Mouse (Mus musculus) CH12.LX (cell line): ENCODE data around the gene Tmem259. TPM values are rescaled to one million over a fixed set of nuclear protein-coding genes. Genes with fewer than 3 reads are reported as not detected.

Experiments used
- DNase-seq: peaks from one replicate; pipeline ENCODE4 v3.0.0-alpha.2; 2013; ENCODE audit errors: extremely low read depth
- H3K27ac ChIP-seq: 2 replicates; pipeline ENCODE4 v1.5.1; 2012; ENCODE audit warnings: low read depth, mild to moderate bottlenecking, control low read depth, moderate library complexity; ENCODE audit not compliant: insufficient read depth
- H3K27me3 ChIP-seq: replicated peaks from 2 replicates; pipeline ENCODE3; 2012; ENCODE audit warnings: inconsistent platforms
- H3K36me3 ChIP-seq, 2 experiments: replicated peaks in 1 of 2; 2 replicates each; pipeline versions ENCODE3 to v1.6.1; 2012; ENCODE audit warnings: inconsistent platforms in 1 of 2, low read length in 1 of 2, mild to moderate bottlenecking in 1 of 2, mixed read lengths in 1 of 2, moderate library complexity in 1 of 2; ENCODE audit not compliant: control insufficient read depth in 1 of 2, insufficient read depth in 1 of 2
- H3K4me1 ChIP-seq, 2 experiments: 2 replicates each; pipeline ENCODE4 v1.6.1; 2012; ENCODE audit warnings: inconsistent platforms in 1 of 2, moderate library complexity in 1 of 2; ENCODE audit not compliant: insufficient read depth in 2 of 2, control insufficient read depth in 1 of 2
- H3K4me2 ChIP-seq: 2 replicates; pipeline ENCODE4 v1.6.1; 2012; ENCODE audit warnings: low read depth, mild to moderate bottlenecking, control low read depth; ENCODE audit not compliant: poor library complexity, insufficient read depth, severe bottlenecking
- H3K4me3 ChIP-seq, 3 experiments: fragments of 150-350 bp in 1 of 3; sonication (generic) in 1 of 3; replicated peaks in 1 of 3; 2 replicates each; pipeline versions ENCODE3 to v1.5.1; 2011 to 2012; ENCODE audit warnings: low read depth in 2 of 3, low read length in 2 of 3, mild to moderate bottlenecking in 2 of 3, moderate library complexity in 2 of 3, control low read depth in 1 of 3, improper control_type of control experiment in 1 of 3, inconsistent platforms in 1 of 3, mixed read lengths in 1 of 3; ENCODE audit not compliant: poor library complexity in 1 of 3
- H3K79me2 ChIP-seq: replicated peaks from 2 replicates; pipeline ENCODE4 v1.6.1; 2012; ENCODE audit warnings: mild to moderate bottlenecking, moderate library complexity; ENCODE audit not compliant: control insufficient read depth, poor library complexity, insufficient read depth, severe bottlenecking; ENCODE audit errors: extremely low read depth
- H3K9ac ChIP-seq: 2 replicates; pipeline ENCODE4 v1.6.1; 2012; ENCODE audit warnings: low read depth, mild to moderate bottlenecking, control low read depth, moderate library complexity; ENCODE audit not compliant: insufficient read depth
- H3K9me3 ChIP-seq: replicated peaks from 2 replicates; pipeline ENCODE3; 2012; ENCODE audit warnings: low read length, inconsistent platforms, mixed read lengths
- BHLHE40 ChIP-seq: IDR thresholded peaks from 2 replicates; pipeline ENCODE4 v1.6.1; 2011; ENCODE audit warnings: mild to moderate bottlenecking, low read depth, low read length, improper control_type of control experiment
- ELF1 ChIP-seq: IDR thresholded peaks from 2 replicates; pipeline ENCODE4 v1.6.1; 2014; ENCODE audit warnings: low read depth, mild to moderate bottlenecking, inconsistent platforms, low read length, improper control_type of control experiment
- EP300 ChIP-seq: IDR thresholded peaks from 2 replicates; pipeline ENCODE4 v1.6.1; 2011; ENCODE audit warnings: low read length, improper control_type of control experiment
- GABPA ChIP-seq: IDR thresholded peaks from 2 replicates; pipeline ENCODE4 v1.6.1; 2012; ENCODE audit warnings: low read depth, low read length, improper control_type of control experiment, inconsistent platforms; ENCODE audit not compliant: insufficient replicate concordance
- JUND ChIP-seq: conservative IDR thresholded peaks from 2 replicates; pipeline ENCODE4 v1.6.1; 2011; ENCODE audit warnings: low read depth, low read length, improper control_type of control experiment
- KAT2A ChIP-seq: IDR thresholded peaks from 2 replicates; pipeline ENCODE4 v1.6.1; 2012; ENCODE audit warnings: low read length, improper control_type of control experiment, inconsistent platforms; ENCODE audit not compliant: insufficient replicate concordance
- MAFK ChIP-seq: IDR thresholded peaks from 2 replicates; pipeline ENCODE4 v1.6.1; 2011; ENCODE audit warnings: low read length, improper control_type of control experiment; ENCODE audit not compliant: insufficient replicate concordance
- MAX ChIP-seq: IDR thresholded peaks from 2 replicates; pipeline ENCODE4 v1.6.1; 2011; ENCODE audit warnings: low read length, improper control_type of control experiment
- MAZ ChIP-seq: IDR thresholded peaks from 2 replicates; pipeline ENCODE4 v1.6.1; 2012; ENCODE audit warnings: low read depth, mild to moderate bottlenecking, inconsistent platforms, low read length, improper control_type of control experiment, moderate library complexity
- MXI1 ChIP-seq: IDR thresholded peaks from 2 replicates; pipeline ENCODE4 v1.6.1; 2011; ENCODE audit warnings: mild to moderate bottlenecking, low read depth, low read length, improper control_type of control experiment
- NELFE ChIP-seq: IDR thresholded peaks from 2 replicates; pipeline ENCODE4 v1.6.1; 2011; ENCODE audit warnings: low read depth, low read length, improper control_type of control experiment
- PAX5 ChIP-seq: IDR thresholded peaks from 2 replicates; pipeline ENCODE4 v1.6.1; 2012; ENCODE audit warnings: low read length, inconsistent platforms, mixed read lengths
- POLR2A ChIP-seq: IDR thresholded peaks from 2 replicates; pipeline ENCODE4 v1.6.1; 2011; ENCODE audit warnings: low read depth, mild to moderate bottlenecking, improper control_type of control experiment, low read length
- POLR2AphosphoS2 ChIP-seq: IDR thresholded peaks from 2 replicates; pipeline ENCODE4 v1.6.1; 2011; ENCODE audit warnings: low read depth, low read length, improper control_type of control experiment
- RAD21 ChIP-seq: IDR thresholded peaks from 2 replicates; pipeline ENCODE4 v1.6.1; 2011; ENCODE audit warnings: low read depth, mild to moderate bottlenecking, low read length, improper control_type of control experiment, moderate library complexity
- RCOR1 ChIP-seq: conservative IDR thresholded peaks from 2 replicates; pipeline ENCODE4 v1.6.1; 2012; ENCODE audit warnings: low read depth, mild to moderate bottlenecking, inconsistent platforms, low read length, improper control_type of control experiment
- SMC3 ChIP-seq: IDR thresholded peaks from 2 replicates; pipeline ENCODE4 v1.6.1; 2011; ENCODE audit warnings: low read depth, low read length, improper control_type of control experiment
- TBP ChIP-seq: conservative IDR thresholded peaks from 2 replicates; pipeline ENCODE4 v1.6.1; 2011; ENCODE audit warnings: low read depth, low read length, improper control_type of control experiment
- TCF12 ChIP-seq: IDR thresholded peaks from 2 replicates; pipeline ENCODE4 v1.6.1; 2014; ENCODE audit warnings: low read depth, mild to moderate bottlenecking, inconsistent platforms, low read length, improper control_type of control experiment
- UBTF ChIP-seq: IDR thresholded peaks from 2 replicates; pipeline ENCODE4 v1.6.1; 2012; ENCODE audit warnings: low read depth, mild to moderate bottlenecking, inconsistent platforms, low read length, improper control_type of control experiment, moderate library complexity
- USF1 ChIP-seq: IDR thresholded peaks from 2 replicates; pipeline ENCODE4 v1.6.1; 2014; ENCODE audit warnings: low read depth, mild to moderate bottlenecking, inconsistent platforms, low read length, improper control_type of control experiment
- USF2 ChIP-seq: conservative IDR thresholded peaks from 2 replicates; pipeline ENCODE4 v1.6.1; 2011; ENCODE audit warnings: low read depth, low read length, improper control_type of control experiment
- ZC3H11A ChIP-seq: IDR thresholded peaks from 2 replicates; pipeline ENCODE4 v1.6.1; 2012; ENCODE audit warnings: low read depth, mild to moderate bottlenecking, inconsistent platforms, low read length, improper control_type of control experiment
- dilution Hi-C: fragments of 300-500 bp; cut with MboI; formaldehyde crosslinking; loops from 2 replicates; pipeline ENCODE4 v1.14.3; 2020; ENCODE audit warnings: low sequenced_read_pairs; ENCODE audit not compliant: extremely low pct_unique_long_range_greater_than_20kb, extremely low pct_ligation_motif_present
- in situ Hi-C: fragments of 300-500 bp; cut with MboI; formaldehyde crosslinking; loops from 3 replicates; pipeline ENCODE4 v1.14.3; 2019; ENCODE audit warnings: low sequenced_read_pairs, low pct_ligation_motif_present, low pct_unique_long_range_greater_than_20kb, mixed read lengths
- polyA plus RNA-seq: library from polyadenylated mRNA; unstranded; fragments of >175 nt; gene quantifications from 2 replicates; pipeline ENCODE4 v1.2.1, GENCODE M21; 2012; ENCODE audit warnings: low read depth; ENCODE audit not compliant: insufficient read length
- total RNA-seq, 2 experiments: library from RNA; depleted of rRNA; stranded (reverse); fragments of 300-350 nt in 1 of 2; fragments of >200 nt in 1 of 2; gene quantifications; 2 replicates each; pipeline ENCODE4 v1.2.3; 2012 to 2014

Gene Tmem259
- total and polyA plus RNA-seq, 3 experiments, result 50.1 to 84.2 (median 71.7) TPM

DNA sequence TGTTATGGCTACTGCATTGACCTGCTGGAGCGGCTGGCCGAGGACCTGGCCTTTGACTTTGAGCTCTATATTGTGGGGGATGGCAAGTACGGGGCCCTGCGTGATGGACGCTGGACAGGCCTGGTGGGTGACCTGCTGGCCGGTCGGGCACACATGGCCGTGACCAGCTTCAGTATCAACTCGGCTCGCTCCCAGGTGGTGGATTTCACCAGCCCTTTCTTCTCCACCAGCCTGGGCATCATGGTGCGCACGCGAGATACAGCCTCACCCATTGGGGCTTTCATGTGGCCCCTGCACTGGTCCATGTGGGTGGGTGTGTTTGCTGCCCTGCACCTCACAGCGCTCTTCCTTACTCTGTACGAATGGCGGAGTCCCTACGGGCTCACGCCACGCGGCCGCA lies 10.0 kb downstream of the Tmem259 start:
- H3K9ac ChIP-seq, result no peak overlapping the region
- no peak overlapping the region for H3K27ac ChIP-seq
- H3K4me3 ChIP-seq, result no peak overlapping the region
- no peaks in the 10 kb centered on the region for H3K79me2 ChIP-seq
- peaks cover 64 to 90% of the 10 kb centered on the region in 2 experiments for H3K36me3 ChIP-seq
- no peaks in the 10 kb centered on the region for H3K27me3 ChIP-seq
- H3K4me2 ChIP-seq, result no peak overlapping the region
- TF ChIP-seq JUND, result no peak
- TF ChIP-seq PAX5, result no peak
- no peak for TF ChIP-seq SMC3
- H3K4me1 ChIP-seq, result no peaks in the 10 kb centered on the region
- DNase-seq, result no peak
- H3K9me3 ChIP-seq, result peaks cover 17% of the 10 kb centered on the region
- dilution Hi-C loops (no loop called here), in situ Hi-C loops (no loop called here)

- Histone ChIP-seq H3K9me3 (peaks cover 13% of the 10 kb centered on the region), H3K4me1 (no peaks in the 10 kb centered on the region), H3K4me3 (no peak overlapping the region), H3K4me2 (no peak overlapping the region), H3K36me3 (peaks cover 62 to 90% of the 10 kb centered on the region in 2 experiments), H3K9ac (no peak overlapping the region), H3K27ac (no peak overlapping the region), H3K27me3 (no peaks in the 10 kb centered on the region), H3K79me2 (no peaks in the 10 kb centered on the region)
- dilution Hi-C loops (no loop called here), in situ Hi-C loops (no loop called here)
- DNase-seq, result no peak
- TF ChIP-seq MAX, result no peak
- no peak for TF ChIP-seq EP300
- no peak for TF ChIP-seq USF1
- no peak for TF ChIP-seq ZC3H11A
- TF ChIP-seq NELFE, result no peak
- TF ChIP-seq RCOR1, result no peak
- no peak for TF ChIP-seq MAZ
- TF ChIP-seq TBP, result no peak
- no peak for TF ChIP-seq USF2
- TF ChIP-seq MAFK, result no peak
- TF ChIP-seq TCF12, result no peak
- no peak for TF ChIP-seq JUND
- TF ChIP-seq BHLHE40, result no peak
- TF ChIP-seq GABPA, result no peak
Measured at GRCm38 (mm10) chr10:79972831-79973230, 11.3 kb downstream of the Tmem259 start.

GRCm38 (mm10) chr10:79971183-79971497 lies 13.0 kb downstream of the Tmem259 start:
- in situ Hi-C loops (no loop called here), dilution Hi-C loops (no loop called here)
- H3K27ac ChIP-seq, result no peak overlapping the region
- no peaks in the 10 kb centered on the region for H3K27me3 ChIP-seq
- no peak overlapping the region for H3K4me2 ChIP-seq
- no peak overlapping the region for H3K9ac ChIP-seq
- no peaks in the 10 kb centered on the region for H3K4me1 ChIP-seq
- peaks cover 62 to 90% of the 10 kb centered on the region in 2 experiments for H3K36me3 ChIP-seq
- no peaks in the 10 kb centered on the region for H3K79me2 ChIP-seq
- peaks cover 2% of the 10 kb centered on the region for H3K9me3 ChIP-seq
- TF ChIP-seq ZC3H11A, result no peak
- no peak for TF ChIP-seq RAD21
- TF ChIP-seq UBTF, result no peak
- no peak for TF ChIP-seq SMC3
- TF ChIP-seq ELF1, result no peak
- TF ChIP-seq MXI1, result no peak
- TF ChIP-seq MAFK, result no peak
- TF ChIP-seq KAT2A, result no peak
- TF ChIP-seq EP300, result no peak
- TF ChIP-seq BHLHE40, result no peak
- TF ChIP-seq POLR2A, result no peak
- TF ChIP-seq MAX, result no peak
- TF ChIP-seq NELFE, result no peak
- TF ChIP-seq POLR2AphosphoS2, result no peak
- H3K4me3 ChIP-seq, result no peak overlapping the region
- DNase-seq, result no peak
